Mouse (Mus musculus): Measurements from ENCODE around the gene Rbbp9.

The Rbbp9 gene

GRCm38 (mm10) chr2:144502134-144502533 lies 48.5 kb downstream of the Rbbp9 start:
- DNase-seq (ENCODE audit: extremely low read depth, low read depth) = no peak

Data from MEL-GATA-1-ER (cell line).